ENCODE assay signal across 8 mouse cellular contexts in genomic region chr15:98987077-98987630, GRCm38 (mm10). TPM values are rescaled to one million over a fixed set of nuclear protein-coding genes. Genes with fewer than 3 reads are reported as not detected.
A peak's percentile ranks its signal among the peaks of the same experiment; 100 is the strongest.
DNase-seq lines count a peak whose midpoint lies in the region; ATAC-seq and TF ChIP-seq lines count a peak whose summit lies in the region.

No protein-coding gene starts in this region.

- ATAC-seq in limb, embryonic 15.5 days (ENCODE audit: insufficient number of reproducible peaks, low FRiP score, low TSS enrichment, low read depth), result 0 out of 2 replicates have a peak, but pooled peaks have one; percentile 16
- ATAC-seq in megakaryocyte progenitor cell, adult 5-6 weeks (replicated peaks; ENCODE audit: poor library complexity), result no peak
- ATAC-seq in liver, embryonic 11.5 days (replicated peaks; ENCODE audit: low FRiP score), result no peak

- no peak overlapping the region for H3K9ac ChIP-seq in limb, embryonic 15.5 days
- H3K9ac ChIP-seq in liver, embryonic 11.5 days (ENCODE audit: low read depth, low read length), result no peak overlapping the region

- H3K4me3 ChIP-seq in E14TG2a.4 (replicated peaks; ENCODE audit: low read length), result peak overlapping the region; percentile 29; the same call in 1 of the 2 replicates
- peak overlapping the region; percentile 15; the same call in 1 of the 2 replicates for H3K4me3 ChIP-seq in heart, embryonic 10.5 days
- no peak overlapping the region for H3K4me3 ChIP-seq in limb, embryonic 15.5 days
- no peak overlapping the region for H3K4me3 ChIP-seq in liver, embryonic 11.5 days (ENCODE audit: low read depth, low read length)

- peak overlapping the region; percentile 93 for H3K27ac ChIP-seq in heart, embryonic 10.5 days
- H3K27ac ChIP-seq in limb, embryonic 15.5 days, result peak overlapping the region; percentile 93
- H3K27ac ChIP-seq in liver, embryonic 11.5 days (ENCODE audit: low read depth, low read length), result no peak overlapping the region

- no peak overlapping the region for H3K4me2 ChIP-seq in limb, embryonic 15.5 days
- no peak overlapping the region for H3K4me2 ChIP-seq in liver, embryonic 11.5 days

- no peaks in the 10 kb centered on the region for H3K9me3 ChIP-seq in E14TG2a.4 (ENCODE audit: low read length)
- H3K9me3 ChIP-seq in heart, embryonic 10.5 days, result no peaks in the 10 kb centered on the region
- H3K9me3 ChIP-seq in limb, embryonic 15.5 days, result no peaks in the 10 kb centered on the region
- H3K9me3 ChIP-seq in liver, embryonic 11.5 days (ENCODE audit: control insufficient read depth, low read length), result no peaks in the 10 kb centered on the region

- WGBS in heart, embryonic 10.5 days, result 22% methylated on average over 7 of the region's 7 CpGs
- 33% methylated on average over 7 of the region's 7 CpGs for WGBS in limb, embryonic 15.5 days
- WGBS in liver, embryonic 11.5 days, result 66% methylated on average over 7 of the region's 7 CpGs

- H3K27me3 ChIP-seq in E14TG2a.4 (ENCODE audit: insufficient read depth, low read length), result no peaks in the 10 kb centered on the region
- no peaks in the 10 kb centered on the region for H3K27me3 ChIP-seq in heart, embryonic 10.5 days (ENCODE audit: insufficient read depth, poor library complexity, severe bottlenecking)
- H3K27me3 ChIP-seq in limb, embryonic 15.5 days, result no peaks in the 10 kb centered on the region
- H3K27me3 ChIP-seq in liver, embryonic 11.5 days (replicated peaks; ENCODE audit: control insufficient read depth, insufficient read depth, low read length), result no peaks in the 10 kb centered on the region

- peaks cover 94% of the 10 kb centered on the region for H3K4me1 ChIP-seq in E14TG2a.4 (replicated peaks; ENCODE audit: low read depth, low read length)
- peaks cover 78% of the 10 kb centered on the region for H3K4me1 ChIP-seq in heart, embryonic 10.5 days
- peaks cover 61% of the 10 kb centered on the region for H3K4me1 ChIP-seq in limb, embryonic 15.5 days
- H3K4me1 ChIP-seq in liver, embryonic 11.5 days (replicated peaks; ENCODE audit: control insufficient read depth, insufficient read depth, low read length), result peaks cover 26% of the 10 kb centered on the region

- DNase-seq in NIH3T3 (ENCODE audit: low read depth), result peak; percentile 69
- DNase-seq in heart, embryonic 10.5 days (ENCODE audit: low spot score), result peak; percentile 73
- no peak for DNase-seq in B cell, adult 2 months
- DNase-seq in liver, embryonic 11.5 days (ENCODE audit: low spot score), result no peak
- no peak for DNase-seq in ovary, adult 18-20 months (ENCODE audit: low spot score)

- H3K36me3 ChIP-seq in E14TG2a.4 (ENCODE audit: insufficient read depth, low read length), result no peaks in the 10 kb centered on the region
- no peaks in the 10 kb centered on the region for H3K36me3 ChIP-seq in heart, embryonic 10.5 days
- no peaks in the 10 kb centered on the region for H3K36me3 ChIP-seq in limb, embryonic 15.5 days
- no peaks in the 10 kb centered on the region for H3K36me3 ChIP-seq in liver, embryonic 11.5 days (ENCODE audit: control insufficient read depth, insufficient read depth, low read length)

- no peak for TF ChIP-seq CTCF in E14TG2a.4 (conservative IDR thresholded peaks at IDR 0.05; ENCODE audit: low read length)

RNA-seq across cellular contexts. Expression of gene Tuba1a, which starts 33.7 kb away (rescaled TPM):
- polyA plus RNA-seq in heart, embryonic 10.5 days (2016; fragmentation: Nextera tagmentation; extraction: Ambion mirVana), result 1,319 and 1,394 TPM in 2 replicates
- polyA plus RNA-seq in limb, embryonic 15.5 days (2015; fragmentation: Nextera tagmentation; extraction: Ambion mirVana), result 1,206 and 1,410 TPM in 2 replicates
- total RNA-seq in megakaryocyte progenitor cell, adult 5-6 weeks (2015), result 30.3 and 33.5 TPM in 2 replicates
- total RNA-seq in megakaryocyte progenitor cell, adult 5-6 weeks (2017), result 15.3 and 22.2 TPM in 2 replicates
- polyA plus RNA-seq in liver, embryonic 11.5 days (2014; fragmentation: Nextera tagmentation; extraction: Ambion mirVana), result 419 and 432 TPM in 2 replicates

RNA-seq across cellular contexts. Expression of gene Gm49450, which starts 33.8 kb away (rescaled TPM):
- polyA plus RNA-seq in heart, embryonic 10.5 days (2016; fragmentation: Nextera tagmentation; extraction: Ambion mirVana), result not detected in 2 replicates
- not detected in 2 replicates for polyA plus RNA-seq in limb, embryonic 15.5 days (2015; fragmentation: Nextera tagmentation; extraction: Ambion mirVana)
- total RNA-seq in megakaryocyte progenitor cell, adult 5-6 weeks (2015), result 0.69 and 1.1 TPM in 2 replicates
- total RNA-seq in megakaryocyte progenitor cell, adult 5-6 weeks (2017), result not detected in 2 replicates
- not detected in 2 replicates for polyA plus RNA-seq in liver, embryonic 11.5 days (2014; fragmentation: Nextera tagmentation; extraction: Ambion mirVana)

RNA-seq across cellular contexts. Expression of gene Tuba1c, which starts 42.5 kb away (rescaled TPM):
- 172 and 183 TPM in 2 replicates for polyA plus RNA-seq in heart, embryonic 10.5 days (2016; fragmentation: Nextera tagmentation; extraction: Ambion mirVana)
- 138 and 145 TPM in 2 replicates for polyA plus RNA-seq in limb, embryonic 15.5 days (2015; fragmentation: Nextera tagmentation; extraction: Ambion mirVana)
- 187 and 190 TPM in 2 replicates for total RNA-seq in megakaryocyte progenitor cell, adult 5-6 weeks (2015)
- 79.3 and 105 TPM in 2 replicates for total RNA-seq in megakaryocyte progenitor cell, adult 5-6 weeks (2017)
- 202 and 214 TPM in 2 replicates for polyA plus RNA-seq in liver, embryonic 11.5 days (2014; fragmentation: Nextera tagmentation; extraction: Ambion mirVana)

RNA-seq across cellular contexts. Expression of gene Tuba1b, which starts 52.8 kb away (rescaled TPM):
- polyA plus RNA-seq in heart, embryonic 10.5 days (2016; fragmentation: Nextera tagmentation; extraction: Ambion mirVana), result 1,935 and 2,007 TPM in 2 replicates
- polyA plus RNA-seq in limb, embryonic 15.5 days (2015; fragmentation: Nextera tagmentation; extraction: Ambion mirVana), result 1,374 and 1,490 TPM in 2 replicates
- 2,787 and 2,962 TPM in 2 replicates for total RNA-seq in megakaryocyte progenitor cell, adult 5-6 weeks (2015)
- 767 and 827 TPM in 2 replicates for total RNA-seq in megakaryocyte progenitor cell, adult 5-6 weeks (2017)
- 1,854 and 2,015 TPM in 2 replicates for polyA plus RNA-seq in liver, embryonic 11.5 days (2014; fragmentation: Nextera tagmentation; extraction: Ambion mirVana)

Comparison
In these comparisons a context has a peak if more than half of its experiments do, and no peak if none do; other contexts are left out.
1. H3K4me3 ChIP-seq: peak in E14TG2a.4 (single experiment) and heart, embryonic 10.5 days (single experiment); none in limb, embryonic 15.5 days (single experiment) and liver, embryonic 11.5 days (single experiment).
2. DNase-seq: peak in NIH3T3 (single experiment) and heart, embryonic 10.5 days (single experiment); none in B cell, adult 2 months (0 of 2), liver, embryonic 11.5 days (single experiment) and ovary, adult 18-20 months (single experiment).